Mouse (Mus musculus) heart, embryonic 11.5 days (tissue): ENCODE data around the gene Haghl. TPM values are rescaled to one million over a fixed set of nuclear protein-coding genes. Genes with fewer than 3 reads are reported as not detected.
A peak's percentile ranks its signal among the peaks of the same experiment; 100 is the strongest.

Experiments
- ATAC-seq: fragments of 200-750 bp; cut with Nextera tagmentation; replicated peaks from 2 replicates; pipeline ENCODE4 v1.8.0; 2017; ENCODE audit warnings: moderate library complexity; ENCODE audit not compliant: insufficient number of reproducible peaks, low FRiP score, low TSS enrichment
- H3K27ac ChIP-seq: fragments of 300-500 bp; sonication (generic); 2 replicates; pipeline ENCODE4 v1.5.1; 2014; ENCODE audit warnings: mild to moderate bottlenecking, low read depth, low read length
- H3K27me3 ChIP-seq: fragments of 300-500 bp; sonication (generic); 2 replicates; pipeline ENCODE4 v1.6.1; 2014; ENCODE audit warnings: mild to moderate bottlenecking, low read length, mixed read lengths; ENCODE audit not compliant: control insufficient read depth, insufficient read depth
- H3K36me3 ChIP-seq: fragments of 300-500 bp; sonication (generic); 2 replicates; pipeline ENCODE4 v1.6.1; 2014; ENCODE audit warnings: mild to moderate bottlenecking, low read length, moderate library complexity, mixed read lengths; ENCODE audit not compliant: control insufficient read depth, insufficient read depth
- H3K4me1 ChIP-seq: fragments of 300-500 bp; sonication (generic); 2 replicates; pipeline ENCODE4 v1.6.1; 2014; ENCODE audit warnings: low read length; ENCODE audit not compliant: control insufficient read depth, insufficient read depth
- H3K4me2 ChIP-seq: fragments of 300-500 bp; sonication (generic); 2 replicates; pipeline ENCODE4 v1.6.1; 2014; ENCODE audit warnings: mild to moderate bottlenecking, moderate library complexity
- H3K4me3 ChIP-seq: fragments of 300-500 bp; sonication (generic); 2 replicates; pipeline ENCODE4 v1.5.1; 2014; ENCODE audit warnings: low read depth, low read length
- H3K9ac ChIP-seq: fragments of 300-500 bp; sonication (generic); 2 replicates; pipeline ENCODE4 v1.6.1; 2014; ENCODE audit warnings: mild to moderate bottlenecking, low read depth, low read length, moderate library complexity
- H3K9me3 ChIP-seq: fragments of 300-500 bp; sonication (generic); replicated peaks from 2 replicates; pipeline ENCODE4 v1.6.1; 2016; ENCODE audit warnings: low read length; ENCODE audit not compliant: control insufficient read depth
- WGBS: fragments of 180-500 bp; shearing (Covaris S2); extraction: QIAGEN DNeasy Blood & Tissue Kit; methylation state at CpG from one replicate; pipeline ENCODE4 v1.1.7; 2014; ENCODE audit not compliant: insufficient replicate concordance; 5-methylcytosine and 5-hydroxymethylcytosine counted together
- polyA plus RNA-seq: library from polyadenylated mRNA; unstranded; fragments of >200 nt; fragmentation: Nextera tagmentation; extraction: Ambion mirVana; gene quantifications from 2 replicates; pipeline ENCODE4 v1.2.1, GENCODE M21; 2014

Gene Haghl
- polyA plus RNA-seq, 1 experiment from 2014 or later: 52.3 TPM

DNA sequence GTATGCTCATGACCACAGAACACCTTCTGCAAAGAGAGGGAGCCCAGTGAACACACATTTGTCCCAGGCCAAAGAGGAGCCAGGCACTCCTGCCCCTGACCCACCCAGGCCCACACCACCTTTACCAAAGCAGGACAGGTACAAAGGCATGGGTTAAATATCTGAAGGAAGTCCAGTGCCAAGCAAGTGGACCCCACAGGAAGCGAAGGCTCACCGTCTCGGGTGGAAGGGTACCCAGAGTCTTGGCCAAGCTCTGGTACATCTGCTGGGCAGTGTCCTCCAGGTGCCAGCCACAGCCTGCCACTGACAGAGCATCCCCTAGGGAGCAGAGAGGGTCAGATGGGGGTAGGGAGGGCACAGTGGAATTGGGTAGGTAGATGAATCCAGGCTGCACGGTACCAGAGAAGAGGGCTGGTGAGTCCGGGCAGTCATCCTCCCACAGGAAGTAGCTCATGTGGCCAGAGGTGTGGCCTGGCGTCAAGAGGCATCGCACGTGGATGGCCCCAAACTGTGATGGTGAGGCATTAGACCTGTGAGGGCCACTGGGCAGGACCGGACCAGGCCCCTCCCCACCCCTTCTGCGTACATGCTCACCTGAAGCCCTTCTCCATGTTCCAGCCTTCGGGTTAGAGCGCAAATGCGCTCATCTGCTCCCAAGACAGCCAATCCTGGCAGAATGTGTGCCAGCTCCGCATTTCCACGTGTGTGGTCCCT, 1.5 kb downstream of the Haghl start:
- Histone ChIP-seq H3K9me3 (no peaks in the 10 kb centered on the region), H3K27me3 (no peaks in the 10 kb centered on the region), H3K27ac (no peak overlapping the region), H3K4me2 (peak overlapping the region; percentile 78), H3K36me3 (peaks cover 20% of the 10 kb centered on the region), H3K4me3 (peak overlapping the region; percentile 69; the same call in 1 of the 2 replicates), H3K9ac (peak overlapping the region; percentile 80), H3K4me1 (peaks cover 12% of the 10 kb centered on the region)
- WGBS: 80% methylated on average over 14 of the region's 15 CpGs
- ATAC-seq: no peak

DNA sequence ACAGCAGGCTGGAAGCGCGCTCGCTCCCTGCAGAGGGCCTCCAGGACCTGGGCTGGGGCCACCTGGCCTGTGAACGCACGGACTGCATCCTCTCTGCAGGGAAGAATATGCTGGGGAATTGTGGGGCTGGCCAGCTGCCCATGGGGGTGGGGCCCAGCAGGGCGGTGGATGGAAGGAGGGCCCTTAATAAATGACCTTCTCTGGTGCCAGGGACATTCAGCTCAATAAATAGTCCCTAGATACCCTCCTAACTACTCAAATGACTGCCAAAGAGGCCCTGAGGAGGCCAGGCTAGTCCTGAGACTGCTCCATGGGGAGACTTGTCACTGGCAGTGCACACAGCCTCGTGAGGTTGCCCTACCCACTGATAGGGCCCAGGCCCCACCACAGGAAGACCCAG, 2.4 kb downstream of the Haghl start:
- no peak overlapping the region for H3K27ac ChIP-seq
- H3K9me3 ChIP-seq: no peaks in the 10 kb centered on the region
- 77% methylated on average over 7 of the region's 7 CpGs for WGBS
- H3K4me1 ChIP-seq: peaks cover 12% of the 10 kb centered on the region
- H3K9ac ChIP-seq: no peak overlapping the region
- no peak for ATAC-seq
- no peaks in the 10 kb centered on the region for H3K27me3 ChIP-seq
- H3K4me2 ChIP-seq: no peak overlapping the region
- peaks cover 20% of the 10 kb centered on the region for H3K36me3 ChIP-seq
- no peak overlapping the region for H3K4me3 ChIP-seq

- H3K4me1 ChIP-seq: peaks cover 12% of the 10 kb centered on the region
- no peak overlapping the region for H3K4me2 ChIP-seq
- no peak overlapping the region for H3K9ac ChIP-seq
- no peaks in the 10 kb centered on the region for H3K9me3 ChIP-seq
- ATAC-seq: no peak
- peaks cover 18% of the 10 kb centered on the region for H3K36me3 ChIP-seq
- H3K4me3 ChIP-seq: no peak overlapping the region
- no peaks in the 10 kb centered on the region for H3K27me3 ChIP-seq
- WGBS: 76% methylated on average over 6 of the region's 6 CpGs
- no peak overlapping the region for H3K27ac ChIP-seq
Observed at GRCm38 (mm10) chr17:25781339-25781738, 4.1 kb downstream of the Haghl start.

DNA sequence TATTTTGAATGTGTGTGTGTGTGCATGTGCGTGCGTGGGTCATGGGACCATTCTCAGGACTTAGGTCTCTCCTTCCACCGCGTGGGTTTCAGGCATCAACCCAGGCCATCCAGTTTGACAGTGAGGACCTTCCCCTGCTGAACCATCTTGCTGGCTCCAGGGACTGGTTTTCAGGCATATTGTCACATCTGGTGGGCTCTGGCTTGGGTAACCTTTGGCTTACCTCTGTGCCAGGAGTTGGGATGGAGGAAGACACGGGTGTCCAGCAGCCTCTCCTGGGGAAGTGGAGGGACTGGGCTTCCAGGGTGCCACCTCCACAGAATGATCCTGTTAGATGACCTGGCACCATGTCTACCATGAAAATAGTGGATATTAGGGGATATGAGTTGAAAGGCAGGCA, 7.5 kb downstream of the Haghl start:
- H3K4me1 ChIP-seq: peaks cover 6% of the 10 kb centered on the region
- no peaks in the 10 kb centered on the region for H3K27me3 ChIP-seq
- WGBS: 91% methylated on average over 5 of the region's 5 CpGs
- no peak overlapping the region for H3K27ac ChIP-seq
- peaks cover 18% of the 10 kb centered on the region for H3K36me3 ChIP-seq
- H3K4me3 ChIP-seq: no peak overlapping the region
- H3K9me3 ChIP-seq: no peaks in the 10 kb centered on the region
- H3K9ac ChIP-seq: no peak overlapping the region
- no peak overlapping the region for H3K4me2 ChIP-seq
- no peak for ATAC-seq

DNA sequence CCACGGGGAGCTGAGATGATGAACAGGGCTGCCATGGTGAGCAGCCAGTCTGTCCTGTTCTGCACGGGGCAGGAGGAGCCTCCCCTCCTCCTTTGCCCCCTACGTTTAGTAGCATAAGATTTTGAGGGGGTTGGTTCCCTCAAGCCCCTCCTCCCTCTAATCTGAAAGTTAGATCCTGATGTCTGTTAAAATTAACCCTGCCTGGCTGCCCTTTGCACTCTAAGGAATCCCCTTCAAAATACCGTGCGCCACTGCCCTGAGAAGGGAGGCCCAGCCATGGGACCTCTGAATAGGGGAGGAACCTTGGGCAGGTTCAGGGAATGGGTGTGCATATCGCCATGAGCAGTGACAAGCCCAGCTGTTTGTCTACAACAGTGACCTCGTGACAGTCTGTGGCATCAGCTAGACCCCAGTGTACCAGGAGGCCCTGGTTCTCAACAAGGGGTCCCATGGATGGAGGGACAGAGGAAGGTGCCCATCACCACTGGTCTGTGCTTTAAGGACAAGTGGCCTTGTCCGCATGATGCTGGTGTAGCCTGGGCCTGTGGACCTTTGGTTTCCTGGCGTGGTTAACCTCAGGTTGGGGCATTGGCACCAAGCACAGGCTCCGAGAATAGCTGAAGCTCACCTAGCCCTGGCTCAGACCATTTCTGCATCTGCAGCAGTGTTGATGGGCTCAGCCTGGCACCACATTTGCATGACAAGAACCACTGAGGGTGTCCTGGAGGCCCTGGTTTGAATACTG, 10.0 kb downstream of the Haghl start:
- no peak overlapping the region for H3K4me2 ChIP-seq
- no peaks in the 10 kb centered on the region for H3K9me3 ChIP-seq
- H3K4me3 ChIP-seq: no peak overlapping the region
- peaks cover 6% of the 10 kb centered on the region for H3K4me1 ChIP-seq
- H3K9ac ChIP-seq: no peak overlapping the region
- 0 out of 2 replicates have a peak, but pooled peaks cover 2% of the 10 kb centered on the region for H3K36me3 ChIP-seq
- no peaks in the 10 kb centered on the region for H3K27me3 ChIP-seq
- ATAC-seq: no peak
- 82% methylated on average over 10 of the region's 10 CpGs for WGBS
- no peak overlapping the region for H3K27ac ChIP-seq

GRCm38 (mm10) chr17:25773549-25774120, 11.8 kb downstream of the Haghl start, which contains the start of gene Narfl:
Gene Narfl, plus strand, starts transcription at chr17:25773776.
- no peaks in the 10 kb centered on the region for H3K9me3 ChIP-seq
- H3K4me1 ChIP-seq: peaks cover 6% of the 10 kb centered on the region
- H3K9ac ChIP-seq: peak within 1 kb of the TSS; percentile 92
- ATAC-seq: peak; percentile 69; the same call in 1 of the 2 replicates
- peaks cover 5% of the 10 kb centered on the region; the same call in 1 of the 2 replicates for H3K27me3 ChIP-seq
- under 1% methylated on average over 37 of the region's 37 CpGs for WGBS
- H3K36me3 ChIP-seq: 0 out of 2 replicates have a peak, but pooled peaks cover 2% of the 10 kb centered on the region
- no peak within 1 kb of the TSS for H3K27ac ChIP-seq
- peak within 1 kb of the TSS; percentile 88 for H3K4me3 ChIP-seq
- peak within 1 kb of the TSS; percentile 94 for H3K4me2 ChIP-seq

GRCm38 (mm10) chr17:25769331-25769730, 16.1 kb downstream of the Haghl start:
- ATAC-seq: no peak
- no peaks in the 10 kb centered on the region for H3K36me3 ChIP-seq
- H3K27ac ChIP-seq: no peak overlapping the region
- H3K27me3 ChIP-seq: peaks cover 7% of the 10 kb centered on the region
- H3K4me3 ChIP-seq: no peak overlapping the region
- no peak overlapping the region for H3K9ac ChIP-seq
- H3K4me2 ChIP-seq: no peak overlapping the region
- WGBS: 65% methylated on average over 9 of the region's 9 CpGs
- peaks cover 3% of the 10 kb centered on the region for H3K4me1 ChIP-seq
- no peaks in the 10 kb centered on the region for H3K9me3 ChIP-seq

DNA sequence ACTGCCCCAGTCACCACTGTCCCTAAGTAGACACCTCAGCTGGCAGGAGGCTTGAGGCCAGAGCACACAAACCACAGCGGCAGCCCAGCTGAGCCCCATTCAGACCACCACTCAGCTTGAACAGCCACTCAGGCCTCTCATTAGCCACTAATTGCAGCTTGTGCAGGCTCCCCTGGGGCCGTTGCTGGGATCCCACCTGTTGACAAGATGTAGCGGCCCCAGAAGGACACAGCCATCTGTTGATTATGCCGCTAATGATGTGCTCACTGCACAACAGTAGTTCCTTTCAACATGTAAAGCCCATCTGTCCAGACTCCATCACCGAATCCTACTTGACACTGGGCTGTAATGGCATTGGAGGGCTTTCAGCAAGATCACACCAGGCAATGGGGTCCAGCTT, 19.6 kb downstream of the Haghl start:
- Histone ChIP-seq H3K27ac (no peak overlapping the region), H3K9ac (no peak overlapping the region), H3K9me3 (no peaks in the 10 kb centered on the region), H3K4me2 (no peak overlapping the region), H3K27me3 (peaks cover 7% of the 10 kb centered on the region), H3K4me1 (no peaks in the 10 kb centered on the region), H3K4me3 (no peak overlapping the region), H3K36me3 (no peaks in the 10 kb centered on the region)
- ATAC-seq: no peak
- 64% methylated on average over 5 of the region's 5 CpGs for WGBS
